Mouse (Mus musculus): Measurements from ENCODE around the gene Hdac10.

Gene Hdac10

GRCm38 (mm10) chr15:89128382-89129350 lies at the start of gene Hdac10:
TSS of gene Hdac10 (minus strand) at chr15:89128700.
- DNase-seq (ENCODE audit: low spot score in 2 of 2), result peak; percentile 81 to 93

GRCm38 (mm10) chr15:89177576-89178259 lies 49.2 kb upstream of the Hdac10 start:
- DNase-seq (ENCODE audit: low spot score in 2 of 2), result no peak

GRCm38 (mm10) chr15:89177121-89177520 lies 48.6 kb upstream of the Hdac10 start:
- peak in 1 of 2 experiments; percentile 59 for DNase-seq (ENCODE audit: low spot score in 2 of 2)

GRCm38 (mm10) chr15:89175411-89176155 lies 47.1 kb upstream of the Hdac10 start:
- DNase-seq (ENCODE audit: low spot score in 2 of 2), result no peak

- DNase-seq (ENCODE audit: low spot score in 2 of 2), result no peak
Measured at GRCm38 (mm10) chr15:89174889-89175339, 46.4 kb upstream of the Hdac10 start.

DNA sequence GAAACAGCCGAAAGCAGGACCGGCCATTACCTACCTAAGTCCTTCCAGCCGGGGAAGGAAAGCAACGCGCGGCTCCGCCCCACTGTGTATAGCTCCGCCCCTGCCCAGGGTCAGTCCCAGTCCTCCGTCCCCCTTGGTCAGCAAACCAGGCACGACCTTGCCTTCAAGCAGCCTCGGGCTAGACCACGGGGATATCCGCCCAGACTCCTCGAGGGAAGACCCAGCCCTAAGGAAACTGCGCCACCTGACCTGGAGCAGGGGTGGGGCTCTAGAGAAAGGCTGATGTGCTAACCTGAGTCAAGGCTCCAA lies 45.4 kb upstream of the Hdac10 start:
- DNase-seq (ENCODE audit: low spot score in 2 of 2), result peak in 1 of 2 experiments; percentile 34

GRCm38 (mm10) chr15:89173024-89173905 lies 44.8 kb upstream of the Hdac10 start:
- no peak for DNase-seq (ENCODE audit: low spot score in 2 of 2)

GRCm38 (mm10) chr15:89172276-89172935 lies 43.9 kb upstream of the Hdac10 start:
- no peak for DNase-seq (ENCODE audit: low spot score in 2 of 2)

DNA sequence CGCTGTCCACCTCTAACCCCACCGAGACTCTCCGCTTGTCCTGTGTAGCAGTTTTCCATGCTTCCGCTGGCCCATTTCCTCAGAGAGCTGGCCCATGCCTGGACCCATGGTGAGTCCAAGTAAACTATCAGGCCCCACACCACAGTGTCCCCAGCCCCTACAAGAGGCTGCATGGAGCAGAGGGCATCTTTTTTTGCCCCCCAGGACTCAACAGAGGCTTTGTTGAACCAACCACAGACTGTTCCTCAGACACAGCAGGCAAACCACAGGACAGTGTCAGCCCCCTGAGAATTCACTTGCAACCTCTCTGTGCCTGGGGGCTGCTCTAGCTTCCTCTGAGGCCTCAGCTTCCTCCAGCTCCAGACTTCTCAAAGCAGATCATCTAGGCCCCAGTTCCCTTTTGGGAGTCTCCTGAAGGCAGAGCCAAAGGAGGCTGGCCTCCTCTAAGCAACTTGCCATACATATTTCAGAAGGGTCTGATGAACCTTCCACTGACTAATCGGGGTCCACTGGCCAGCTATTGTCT lies 43.1 kb upstream of the Hdac10 start:
- DNase-seq (ENCODE audit: low spot score in 2 of 2), result no peak

DNA sequence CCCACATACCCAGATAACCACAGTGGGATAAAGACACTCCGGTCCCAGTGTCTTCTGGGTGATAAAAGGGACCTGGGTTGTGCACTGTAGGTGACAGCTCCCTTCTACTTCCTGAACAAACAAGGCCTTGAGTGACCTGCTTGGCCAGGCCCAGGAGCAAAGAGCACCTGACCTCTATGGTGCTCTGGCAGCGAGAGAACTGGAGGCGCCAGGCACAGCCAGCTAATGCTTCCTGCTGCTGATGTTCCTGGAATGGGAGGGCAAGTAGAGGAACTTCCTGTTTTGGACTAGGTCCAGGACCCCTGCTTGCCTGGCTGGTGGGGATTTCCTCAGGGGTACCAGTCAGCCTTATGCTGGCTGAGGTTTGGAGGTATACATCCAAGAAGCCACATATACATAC lies 41.6 kb upstream of the Hdac10 start:
- no peak for DNase-seq (ENCODE audit: low spot score in 2 of 2)

GRCm38 (mm10) chr15:89169431-89169830 lies 40.9 kb upstream of the Hdac10 start:
- DNase-seq (ENCODE audit: low spot score in 2 of 2), result no peak

DNA sequence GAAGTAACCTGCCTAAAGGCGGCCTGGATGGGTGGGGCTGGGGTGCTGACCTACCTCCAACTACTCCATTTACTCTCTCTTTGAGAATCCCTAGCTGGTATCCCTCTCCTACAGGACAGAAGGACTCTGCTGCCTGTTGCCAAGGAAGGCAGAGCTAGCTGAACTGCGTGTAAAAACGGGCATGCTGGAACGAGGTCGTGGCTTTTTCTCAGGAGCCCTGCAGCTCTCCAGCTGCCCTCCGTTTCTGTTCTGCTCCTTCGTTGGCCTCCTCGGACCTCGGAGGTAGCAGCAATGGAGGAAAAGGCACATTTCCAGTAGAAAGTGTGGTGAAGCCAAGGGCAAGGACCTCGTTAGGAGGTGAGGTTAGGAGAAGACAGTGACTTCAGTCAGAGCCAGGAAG lies 40.4 kb upstream of the Hdac10 start:
- no peak for DNase-seq (ENCODE audit: low spot score in 2 of 2)

DNA sequence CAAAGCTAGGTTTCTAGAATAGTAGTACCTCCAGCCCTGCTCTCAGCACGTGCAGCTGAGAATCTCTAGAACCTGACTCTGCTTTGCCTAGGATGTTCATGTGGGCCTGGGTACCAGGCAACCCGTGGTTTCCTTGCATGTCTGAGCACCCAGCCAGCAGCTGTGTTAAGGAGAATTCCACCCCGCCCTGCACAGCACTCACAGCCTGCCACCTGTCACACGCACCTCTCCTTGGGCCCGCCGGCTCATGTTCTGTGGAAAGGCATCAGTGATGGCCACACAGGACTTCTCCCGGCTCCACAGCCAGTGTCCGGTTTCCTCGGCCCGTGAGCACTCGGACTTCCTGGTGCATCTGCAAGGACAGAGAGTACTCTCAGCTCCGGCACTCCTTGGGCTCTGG lies 37.0 kb upstream of the Hdac10 start:
- no peak for DNase-seq (ENCODE audit: low spot score in 2 of 2)

- DNase-seq (ENCODE audit: low spot score in 2 of 2), result no peak
Measured at GRCm38 (mm10) chr15:89161397-89161796, 32.9 kb upstream of the Hdac10 start.

DNA sequence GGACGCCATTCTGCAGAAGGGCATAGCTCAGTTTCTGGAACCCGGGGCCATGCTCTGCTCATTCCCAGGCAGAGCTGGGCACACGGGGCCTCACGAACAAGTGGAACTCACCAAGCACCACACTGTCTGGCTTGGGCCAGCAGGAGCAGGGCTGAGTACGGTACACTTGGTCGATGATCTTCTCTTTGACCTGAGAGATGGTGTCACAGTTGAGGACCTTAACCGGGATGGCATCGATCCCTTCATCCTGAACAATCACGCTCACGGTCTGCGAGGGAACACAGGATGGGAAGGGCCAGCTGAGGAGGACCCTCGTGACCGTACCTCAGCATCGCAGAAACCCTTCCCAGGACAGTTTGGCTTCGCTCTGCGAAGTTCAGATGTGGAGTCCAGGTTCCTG lies 30.0 kb upstream of the Hdac10 start:
- DNase-seq (ENCODE audit: low spot score in 2 of 2), result no peak

- DNase-seq (ENCODE audit: low spot score in 2 of 2), result peak; percentile 67 to 88
Measured at GRCm38 (mm10) chr15:89157954-89158353, 29.5 kb upstream of the Hdac10 start.

DNA sequence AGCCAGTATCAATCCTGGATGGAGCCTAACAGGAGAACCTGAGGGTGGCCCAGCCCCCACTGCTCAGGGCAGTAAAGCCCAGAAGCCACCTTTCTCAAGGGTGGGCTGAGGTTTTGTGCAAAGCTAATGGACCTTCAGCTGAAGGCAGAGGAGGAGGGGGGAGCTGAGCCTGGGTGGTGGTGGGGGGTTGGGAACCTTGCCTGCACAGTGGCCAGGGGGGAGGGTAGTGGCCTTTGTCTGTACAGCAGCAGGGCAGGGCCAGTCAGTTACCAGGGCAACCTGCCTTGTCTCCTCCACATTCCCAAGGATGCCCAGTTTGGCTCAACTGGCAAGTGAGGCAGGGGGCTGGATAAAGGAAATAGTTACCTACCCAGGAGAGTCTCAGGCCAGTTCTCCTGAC lies 23.8 kb upstream of the Hdac10 start:
- no peak for DNase-seq (ENCODE audit: low spot score in 2 of 2)

DNA sequence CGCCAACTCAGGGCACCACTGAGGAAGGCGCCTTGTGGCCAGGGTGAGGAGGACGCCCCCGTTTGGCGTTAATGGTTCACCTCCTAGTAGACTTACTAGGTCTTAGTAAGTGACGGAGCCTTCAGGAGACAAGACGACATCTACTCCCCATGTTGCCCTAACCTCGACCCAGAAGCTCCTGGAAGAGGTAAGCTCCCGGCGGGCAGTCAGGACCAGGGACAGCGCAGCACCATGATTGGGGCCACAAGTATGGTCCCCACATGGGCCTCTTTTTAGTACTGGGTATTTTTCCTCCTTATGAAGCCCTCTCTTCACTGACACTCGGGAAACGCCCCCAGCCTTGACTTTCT lies 21.5 kb upstream of the Hdac10 start:
- DNase-seq (ENCODE audit: low spot score in 2 of 2), result peak in 1 of 2 experiments; percentile 46

- no peak for DNase-seq (ENCODE audit: low spot score in 2 of 2)
Measured at GRCm38 (mm10) chr15:89149271-89150040, 21.0 kb upstream of the Hdac10 start, which contains the start of gene Mapk11. TSS of gene Mapk11 (minus strand) at chr15:89149628.

Measured in spleen, postnatal 4 days (tissue).